Mouse (Mus musculus) cerebellum, adult 18-20 months (tissue): ENCODE measurements around the gene Gli2.

Experiments
- DNase-seq, 2 experiments: peaks; one replicate each; pipeline ENCODE4 v3.0.0; 2021

Gli2 gene

DNA sequence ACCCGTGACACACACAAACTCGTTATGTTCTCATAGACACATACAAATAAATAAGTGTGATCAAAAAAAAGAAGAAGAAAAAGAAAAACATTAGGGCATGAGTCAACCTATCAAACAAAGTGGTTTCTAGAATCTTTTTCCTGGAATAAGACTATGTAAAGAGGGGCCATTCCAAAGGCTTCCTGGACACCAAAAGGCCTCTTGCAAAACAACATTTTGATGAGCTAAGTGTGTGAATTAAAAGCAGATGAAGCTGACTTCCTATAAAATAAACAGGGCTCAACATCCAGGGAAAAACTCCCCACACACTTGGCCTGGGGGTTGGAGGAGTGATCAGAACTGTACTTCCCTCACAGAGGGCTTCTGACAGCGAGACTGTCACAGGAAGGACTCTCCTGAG, 155.1 kb downstream of the Gli2 start:
- DNase-seq: no peak

DNA sequence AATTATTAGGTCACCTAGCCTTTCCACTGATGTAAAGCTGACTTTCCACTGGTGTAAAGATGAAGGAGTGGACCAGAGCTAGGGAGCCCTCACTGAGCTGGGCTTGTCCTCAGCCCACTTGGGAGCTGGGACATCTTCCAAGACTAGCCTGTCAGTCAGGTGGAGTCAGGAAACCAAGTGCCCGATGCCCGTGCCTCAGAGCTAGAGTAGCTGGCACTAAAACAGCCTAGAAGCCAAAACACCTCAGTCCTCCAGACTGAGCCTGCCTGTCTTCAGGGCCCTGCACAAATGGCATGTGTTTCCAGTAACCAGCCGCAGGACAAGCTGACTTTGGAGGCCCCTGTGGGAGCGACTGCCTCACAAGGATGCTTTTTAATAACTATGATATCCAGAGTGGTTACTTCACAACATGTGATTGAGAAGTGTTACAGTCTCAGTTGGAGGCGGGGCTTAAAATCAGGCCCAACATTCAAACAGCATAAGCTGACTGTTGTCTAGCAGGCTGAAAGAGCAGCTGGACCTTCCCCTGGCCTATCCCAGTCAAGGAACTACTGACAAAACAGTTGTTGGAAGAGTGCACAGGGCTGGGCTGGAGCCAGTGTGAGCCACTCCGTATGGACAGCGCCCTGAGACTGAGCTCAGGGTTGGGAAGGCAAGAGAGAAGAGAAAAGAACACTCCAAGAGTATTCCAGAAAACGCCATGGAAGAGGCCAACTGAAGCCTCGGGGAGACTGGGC, 158.2 kb downstream of the Gli2 start:
- DNase-seq: no peak

GRCm38 (mm10) chr1:118891395-118891794, 162.0 kb downstream of the Gli2 start:
- no peak for DNase-seq

DNA sequence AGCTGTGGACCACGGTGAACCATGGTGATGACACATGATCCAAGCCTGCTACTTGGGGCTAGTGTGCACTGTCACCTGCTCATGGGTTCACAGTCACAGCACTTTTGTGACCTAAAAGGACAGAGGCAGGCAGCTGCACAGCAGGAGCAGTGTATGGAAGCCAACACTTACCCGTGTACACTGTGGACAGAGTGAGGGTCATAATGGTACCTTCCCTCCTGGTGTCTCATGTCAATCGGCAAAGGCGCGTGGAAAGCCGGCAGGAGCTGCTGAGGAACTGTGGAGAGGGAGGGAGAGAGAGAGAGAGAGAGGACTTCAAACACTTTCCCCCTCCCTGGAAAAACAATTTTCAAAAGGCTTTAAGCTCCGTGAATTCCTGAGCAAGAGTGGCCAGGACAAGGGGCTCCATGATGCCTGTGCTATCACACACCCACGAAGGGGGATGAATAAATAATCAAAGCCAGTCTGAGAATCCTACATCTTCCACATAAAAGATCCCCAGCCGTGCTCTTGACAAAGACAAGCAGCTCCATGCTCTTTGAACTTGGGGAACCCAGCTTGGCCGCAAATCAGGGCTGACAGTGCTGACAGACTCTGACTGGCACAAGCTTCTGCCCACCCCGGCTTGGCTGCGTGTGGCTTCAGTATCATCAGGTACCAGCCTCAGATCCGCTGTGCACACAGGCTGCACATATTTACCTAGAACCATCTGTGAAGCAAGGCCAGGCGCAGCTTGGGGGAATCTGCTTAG, 163.1 kb downstream of the Gli2 start:
- DNase-seq: no peak

DNA sequence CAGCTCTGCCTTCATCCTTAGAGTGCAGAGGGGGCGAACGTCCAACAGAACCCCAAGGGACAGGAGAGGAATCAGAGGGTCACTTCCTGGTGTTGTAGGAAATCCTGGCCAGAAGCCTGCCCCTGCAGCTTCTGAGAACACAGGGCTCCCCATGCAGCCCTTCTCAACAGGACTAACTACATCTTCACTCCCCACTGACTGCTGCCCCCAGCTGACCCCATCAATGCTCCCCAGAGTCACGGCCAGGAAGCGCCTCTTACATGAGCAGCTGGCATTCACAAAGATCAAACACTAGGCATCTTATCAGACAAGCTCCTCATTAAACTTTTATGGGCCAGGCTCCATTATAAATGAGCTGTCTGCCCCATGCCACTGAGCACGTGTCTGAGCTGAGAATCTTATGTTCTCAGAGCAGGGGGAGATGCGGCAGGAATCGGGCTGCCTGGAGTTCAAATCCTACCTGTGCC, 172.6 kb downstream of the Gli2 start:
- no peak for DNase-seq

DNA sequence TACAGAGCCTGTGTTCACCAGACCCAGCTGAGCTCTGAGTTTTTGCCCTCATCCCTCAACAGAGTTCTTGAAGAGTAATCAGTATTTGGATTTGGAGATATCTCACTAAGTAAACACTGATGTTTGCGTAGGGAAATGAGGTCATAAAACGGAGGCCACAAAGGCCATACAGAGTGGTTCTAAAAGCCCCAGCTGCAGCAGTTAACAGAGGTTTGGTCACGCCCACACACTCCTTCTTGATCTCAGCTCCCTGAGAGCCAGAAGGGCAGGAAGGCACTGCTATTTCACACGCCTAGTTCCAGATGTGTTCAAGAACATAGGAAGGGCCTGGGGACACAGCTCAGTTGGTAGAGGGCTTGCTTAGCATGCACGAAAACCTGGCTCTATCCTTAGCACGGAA, 175.1 kb downstream of the Gli2 start:
- DNase-seq: no peak

DNA sequence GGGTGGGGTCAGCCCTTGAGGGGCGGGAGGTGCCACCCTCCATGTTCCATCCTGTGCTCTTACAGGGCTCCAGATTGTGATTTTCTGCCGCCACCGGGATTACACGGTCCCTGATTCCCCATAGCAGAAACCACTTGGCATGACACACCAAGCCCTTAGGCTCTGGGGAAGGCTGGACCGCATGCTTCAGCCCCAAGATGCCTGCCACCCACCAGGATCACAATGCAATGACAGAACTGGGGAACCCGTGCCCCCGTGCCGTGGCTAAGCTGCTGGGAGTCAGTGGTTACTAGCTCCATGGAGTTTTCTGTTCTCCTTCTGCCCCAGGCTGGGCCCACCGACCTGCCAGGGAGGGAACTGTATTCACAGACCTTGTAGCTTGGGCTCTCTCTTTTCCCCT, 178.2 kb downstream of the Gli2 start:
- DNase-seq: no peak

- no peak for DNase-seq
These were observed 179.9 kb downstream of the Gli2 start for GRCm38 (mm10) chr1:118873559-118873958.

DNA sequence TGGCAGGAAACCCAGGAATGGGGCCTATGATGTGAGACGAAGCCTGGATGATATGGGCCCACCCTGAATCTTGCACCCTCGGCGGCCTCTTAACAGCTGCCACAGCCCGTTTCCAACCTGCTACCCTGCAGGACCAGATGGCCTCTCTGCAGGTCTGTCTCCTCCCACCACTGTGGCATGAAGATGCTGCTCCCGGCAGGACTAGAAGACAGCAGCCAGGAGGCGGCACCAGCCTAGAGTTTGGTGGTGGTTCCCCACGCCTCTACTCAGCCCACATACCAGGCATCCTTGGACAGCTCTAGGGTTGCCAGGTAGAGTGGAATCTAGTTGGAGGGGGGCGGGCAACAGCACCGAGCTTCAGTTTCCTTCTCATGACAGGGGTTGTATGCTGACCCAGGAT, 188.7 kb downstream of the Gli2 start:
- peak; percentile 68 for DNase-seq

DNA sequence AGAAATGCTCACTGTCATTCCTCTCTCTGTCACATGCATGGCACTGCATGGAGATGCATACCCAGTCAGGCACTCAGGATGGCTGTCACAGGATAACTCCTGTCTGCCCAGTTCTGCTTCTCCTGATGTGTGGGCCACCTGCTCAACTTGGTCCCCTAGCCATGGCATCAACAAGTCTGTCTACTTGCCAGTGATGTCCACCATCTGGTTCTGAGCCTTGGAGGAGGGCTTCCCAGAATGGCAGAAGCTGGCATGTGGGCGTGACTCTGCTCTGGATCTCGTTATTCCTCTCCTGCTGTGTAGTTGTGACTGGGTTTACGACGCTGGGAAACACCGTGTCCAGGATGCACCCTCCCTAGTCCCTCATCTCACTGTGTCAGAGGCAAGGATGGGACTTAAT, 189.4 kb downstream of the Gli2 start:
- peak; percentile 21 to 23 for DNase-seq

DNA sequence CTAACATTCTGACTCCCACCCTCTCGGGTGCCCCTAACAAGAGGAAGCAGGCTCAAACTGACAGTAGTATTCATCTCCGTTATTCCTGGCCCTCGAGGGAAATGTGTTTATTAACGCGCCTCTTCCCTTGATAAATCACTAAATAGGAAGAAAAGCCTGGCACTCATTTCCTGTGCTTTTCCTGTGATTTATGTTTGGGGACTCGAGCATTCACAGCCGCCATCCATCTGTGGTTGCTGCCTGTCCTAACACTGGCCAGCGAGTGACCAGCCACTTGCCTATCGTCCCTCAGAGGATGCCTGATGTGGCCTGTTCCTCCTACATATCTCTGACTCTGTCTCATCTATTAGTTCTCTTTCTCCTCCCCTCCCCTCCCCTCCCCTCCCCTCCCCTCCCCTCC, 195.3 kb downstream of the Gli2 start:
- no peak for DNase-seq

- DNase-seq: no peak
These were observed 222.8 kb downstream of the Gli2 start for GRCm38 (mm10) chr1:118830658-118831057.

DNA sequence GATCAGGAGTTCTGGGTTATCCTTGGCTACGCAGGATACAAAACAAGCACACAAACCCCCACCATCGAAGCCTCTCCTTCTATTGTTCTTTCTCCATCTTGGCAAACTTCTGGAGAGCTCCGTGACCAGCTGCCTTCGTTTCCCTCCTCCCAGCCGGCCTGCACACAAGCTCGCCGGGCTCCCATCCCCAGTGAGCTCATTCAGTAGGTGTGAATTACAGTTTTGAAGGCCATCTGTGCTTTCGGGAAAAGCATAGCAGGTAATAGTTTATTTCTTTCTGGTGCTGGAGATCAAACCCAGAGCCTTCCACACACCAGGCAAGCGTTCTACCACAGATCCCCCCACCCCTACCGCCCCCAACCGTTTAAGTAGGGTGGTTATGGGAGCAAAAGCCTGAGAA, 226.8 kb downstream of the Gli2 start:
- DNase-seq: no peak

GRCm38 (mm10) chr1:118825467-118826219, 227.8 kb downstream of the Gli2 start:
- no peak for DNase-seq

DNA sequence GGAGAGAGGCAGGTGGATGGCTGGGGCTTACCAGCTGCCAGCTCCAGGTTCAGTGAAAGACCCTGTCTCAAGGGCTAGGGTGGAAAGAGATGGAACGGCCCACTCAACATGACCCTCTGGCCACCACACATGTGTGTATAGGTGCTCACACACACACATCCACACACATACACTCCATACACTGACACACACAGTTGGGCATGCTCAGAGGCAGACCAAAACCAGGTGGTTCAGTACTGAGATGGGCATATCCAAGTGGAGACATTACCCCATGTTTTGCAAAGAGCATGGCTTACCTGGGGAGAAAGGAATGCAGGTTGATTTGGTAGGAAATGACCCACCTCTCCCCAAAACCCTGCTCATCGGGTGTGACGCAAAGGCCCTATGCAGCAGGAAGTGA, 228.4 kb downstream of the Gli2 start:
- DNase-seq: no peak

DNA sequence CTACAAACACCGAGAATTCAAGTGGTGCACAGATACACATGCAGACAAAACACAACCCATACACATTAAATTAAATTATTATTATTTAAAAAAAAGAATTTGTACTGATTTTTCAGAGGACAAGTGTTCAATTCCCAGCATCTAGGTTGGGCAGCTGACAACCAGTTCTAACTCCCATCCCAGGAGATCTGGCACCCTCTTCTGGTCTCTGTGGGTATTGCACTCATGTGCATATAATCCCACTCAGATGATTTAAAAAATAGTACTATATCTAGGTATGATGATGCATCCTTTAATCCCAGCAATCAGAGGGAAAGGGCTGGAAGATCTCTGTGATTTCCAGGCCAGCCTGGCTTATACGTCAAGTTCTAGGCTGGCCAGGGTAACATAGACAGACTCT, 231.2 kb downstream of the Gli2 start:
- no peak for DNase-seq

GRCm38 (mm10) chr1:118815015-118815414, 238.4 kb downstream of the Gli2 start:
- no peak for DNase-seq

- DNase-seq: no peak
These were observed 243.1 kb downstream of the Gli2 start for GRCm38 (mm10) chr1:118810336-118810735.

GRCm38 (mm10) chr1:118806727-118807126, 246.7 kb downstream of the Gli2 start:
- DNase-seq: no peak

GRCm38 (mm10) chr1:118802166-118802565, 251.3 kb downstream of the Gli2 start:
- DNase-seq: no peak

GRCm38 (mm10) chr1:118799322-118800116, 253.9 kb downstream of the Gli2 start:
- DNase-seq: no peak

DNA sequence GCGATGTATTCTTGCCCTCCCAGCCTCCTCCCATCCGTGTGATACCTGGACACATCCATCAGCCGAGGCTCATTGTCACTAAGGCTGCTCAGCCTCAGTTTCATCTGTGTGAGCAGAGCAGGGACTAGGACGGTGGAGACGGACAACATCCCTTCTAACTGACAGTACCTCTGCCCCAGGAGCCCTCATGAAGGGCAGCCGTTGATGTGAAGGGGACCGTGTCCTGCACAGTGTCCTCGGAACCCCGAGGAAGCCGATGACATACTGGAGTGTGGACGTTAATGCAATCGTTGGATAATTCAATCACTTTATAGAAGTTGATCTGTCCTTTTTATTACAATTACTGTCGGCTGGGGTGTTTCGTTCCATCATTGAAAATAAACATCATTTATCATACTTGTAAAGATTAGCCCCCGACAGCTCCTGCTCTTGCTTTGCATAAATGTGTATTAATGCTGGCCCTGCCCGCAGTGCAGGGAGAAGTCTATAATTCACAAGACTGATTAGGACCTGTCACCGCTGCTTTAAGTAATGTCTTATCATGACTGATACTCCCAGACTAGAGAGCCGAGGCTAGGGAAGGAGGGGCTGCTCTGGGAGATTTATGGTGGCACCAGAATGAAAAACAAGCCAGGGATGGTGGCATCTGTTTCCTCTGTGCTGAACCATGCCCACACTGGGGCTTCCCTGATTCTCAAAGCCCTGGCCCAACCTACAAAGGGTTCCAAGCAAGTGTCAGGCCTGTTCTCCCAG, 257.8 kb downstream of the Gli2 start:
- DNase-seq: no peak
